Mouse (Mus musculus): ENCODE measurements around the gene Pcdh10. TPM values are rescaled to one million over a fixed set of nuclear protein-coding genes. Genes with fewer than 3 reads are reported as not detected.

Gene Pcdh10
- total and polyA plus RNA-seq, 3 experiments: not detected

GRCm38 (mm10) chr3:45386512-45386911 is 8.3 kb downstream of the Pcdh10 start:
- no peaks in the 10 kb centered on the region for H3K79me2 ChIP-seq (ENCODE audit: control insufficient read depth, insufficient read depth, low read length, poor library complexity)
- no peaks in the 10 kb centered on the region for H3K27me3 ChIP-seq (ENCODE audit: control insufficient read depth in 1 of 2, insufficient read depth in 2 of 2, low read length in 2 of 2)
- H3K9ac ChIP-seq (ENCODE audit: control insufficient read depth, low read depth, low read length, poor library complexity, severe bottlenecking): no peak overlapping the region
- no peak for TF ChIP-seq POLR2AphosphoS5 (IDR thresholded peaks at IDR 0.05; ENCODE audit: borderline replicate concordance, low read depth, low read length)
- no peak for TF ChIP-seq GABPA (IDR thresholded peaks at IDR 0.05; ENCODE audit: low read depth, low read length)
- no peak for TF ChIP-seq BHLHE40 (IDR thresholded peaks at IDR 0.05; ENCODE audit: borderline replicate concordance, low read depth, low read length)
- TF ChIP-seq UBTF (IDR thresholded peaks at IDR 0.05; ENCODE audit: borderline replicate concordance, insufficient read depth, low read depth, low read length): no peak
- peak in 1 of 2 experiments; percentile 8; a peak in 1 of 4 replicates for TF ChIP-seq EP300 (IDR thresholded peaks at IDR 0.05; ENCODE audit: low read depth in 1 of 2, low read length in 2 of 2)
- no peak for TF ChIP-seq SMC3 (IDR thresholded peaks at IDR 0.05; ENCODE audit: low read depth, low read length)
- no peak for TF ChIP-seq MYB (IDR thresholded peaks at IDR 0.05; ENCODE audit: low read depth, low read length)
- TF ChIP-seq ZNF384 (IDR thresholded peaks at IDR 0.05; ENCODE audit: low read depth, low read length): 0 out of 2 replicates have a peak, but pooled peaks have one; percentile 31
- TF ChIP-seq ZC3H11A (IDR thresholded peaks at IDR 0.05; ENCODE audit: low read depth, low read length): no peak
- no peak for TF ChIP-seq MAZ (IDR thresholded peaks at IDR 0.05; ENCODE audit: low read depth, low read length)
- peak; percentile 60; the same call in 1 of the 2 replicates for TF ChIP-seq USF1 (IDR thresholded peaks at IDR 0.05; ENCODE audit: low read depth, low read length)
- peak; percentile 59 for TF ChIP-seq TCF12 (IDR thresholded peaks at IDR 0.05; ENCODE audit: low read depth, low read length)
- no peak for TF ChIP-seq HCFC1 (IDR thresholded peaks at IDR 0.05; ENCODE audit: low read depth, low read length)
- TF ChIP-seq POLR2AphosphoS2 (IDR thresholded peaks at IDR 0.05; ENCODE audit: low read length): no peak
- TF ChIP-seq POLR2A (IDR thresholded peaks at IDR 0.05; ENCODE audit: control insufficient read depth in 1 of 2, insufficient read depth in 1 of 2, low read depth in 1 of 2, low read length in 2 of 2, poor library complexity in 1 of 2): no peak
- no peak for TF ChIP-seq CHD1 (IDR thresholded peaks at IDR 0.05; ENCODE audit: low read depth, low read length)
- no peaks in the 10 kb centered on the region for H3K36me3 ChIP-seq (ENCODE audit: control insufficient read depth in 1 of 2, insufficient read depth in 2 of 2, low read length in 2 of 2)
- no peak overlapping the region for H3K27ac ChIP-seq (ENCODE audit: control insufficient read depth, low read depth, low read length)
- H3K4me3 ChIP-seq (ENCODE audit: control insufficient read depth in 1 of 2, insufficient read depth in 1 of 2, low read depth in 2 of 2, low read length in 2 of 2): no peak overlapping the region
- no peaks in the 10 kb centered on the region for H3K4me1 ChIP-seq (ENCODE audit: control insufficient read depth in 1 of 2, insufficient read depth in 2 of 2, low read length in 2 of 2)
- no peak for DNase-seq (ENCODE audit: low read depth, low spot score)
- no peaks in the 10 kb centered on the region for H3K9me3 ChIP-seq (replicated peaks; ENCODE audit: insufficient read depth, low read length)

GRCm38 (mm10) chr3:45397101-45397500 is 18.9 kb downstream of the Pcdh10 start:
- Histone ChIP-seq H3K4me3 (ENCODE audit: control insufficient read depth in 1 of 2, insufficient read depth in 1 of 2, low read depth in 2 of 2, low read length in 2 of 2) (no peak overlapping the region), H3K9ac (ENCODE audit: control insufficient read depth, low read depth, low read length, poor library complexity, severe bottlenecking) (no peak overlapping the region), H3K27ac (ENCODE audit: control insufficient read depth, low read depth, low read length) (no peak overlapping the region), H3K9me3 (replicated peaks; ENCODE audit: insufficient read depth, low read length) (no peaks in the 10 kb centered on the region), H3K27me3 (ENCODE audit: control insufficient read depth in 1 of 2, insufficient read depth in 2 of 2, low read length in 2 of 2) (no peaks in the 10 kb centered on the region), H3K4me1 (ENCODE audit: control insufficient read depth in 1 of 2, insufficient read depth in 2 of 2, low read length in 2 of 2) (no peaks in the 10 kb centered on the region), H3K36me3 (ENCODE audit: control insufficient read depth in 1 of 2, insufficient read depth in 2 of 2, low read length in 2 of 2) (no peaks in the 10 kb centered on the region), H3K79me2 (ENCODE audit: control insufficient read depth, insufficient read depth, low read length, poor library complexity) (no peaks in the 10 kb centered on the region)
- TF ChIP-seq POLR2AphosphoS5 (IDR thresholded peaks at IDR 0.05; ENCODE audit: borderline replicate concordance, low read depth, low read length) (no peak), TCF12 (IDR thresholded peaks at IDR 0.05; ENCODE audit: low read depth, low read length) (no peak), GABPA (IDR thresholded peaks at IDR 0.05; ENCODE audit: low read depth, low read length) (no peak), HCFC1 (IDR thresholded peaks at IDR 0.05; ENCODE audit: low read depth, low read length) (no peak), EP300 (IDR thresholded peaks at IDR 0.05; ENCODE audit: low read depth in 1 of 2, low read length in 2 of 2) (no peak), CTCF (IDR thresholded peaks at IDR 0.05 in 2 of 3, conservative IDR thresholded peaks at IDR 0.05 in 1 of 3; ENCODE audit: control insufficient read depth in 1 of 3, insufficient read depth in 1 of 3, low read depth in 2 of 3, low read length in 3 of 3, poor library complexity in 1 of 3, severe bottlenecking in 1 of 3) (no peak), KAT2A (conservative IDR thresholded peaks at IDR 0.05; ENCODE audit: low read depth, low read length) (no peak), ZC3H11A (IDR thresholded peaks at IDR 0.05; ENCODE audit: low read depth, low read length) (no peak), MEF2A (IDR thresholded peaks at IDR 0.05; ENCODE audit: extremely low read depth, insufficient replicate concordance, low read depth, low read length, poor library complexity, severe bottlenecking) (no peak), CHD1 (IDR thresholded peaks at IDR 0.05; ENCODE audit: low read depth, low read length) (no peak), MXI1 (IDR thresholded peaks at IDR 0.05; ENCODE audit: low read depth, low read length) (no peak)
- no peak for DNase-seq (ENCODE audit: low read depth, low spot score)

Measured in MEL (cell line).